Mouse (Mus musculus): ENCODE results near the gene Gramd4. TPM values are rescaled to one million over a fixed set of nuclear protein-coding genes. Genes with fewer than 3 reads are reported as not detected.
A peak's percentile ranks its signal among the peaks of the same experiment; 100 is the strongest.

Gene Gramd4
- polyA plus RNA-seq, 1 experiment from 2014 or later, result 8.4 TPM

DNA sequence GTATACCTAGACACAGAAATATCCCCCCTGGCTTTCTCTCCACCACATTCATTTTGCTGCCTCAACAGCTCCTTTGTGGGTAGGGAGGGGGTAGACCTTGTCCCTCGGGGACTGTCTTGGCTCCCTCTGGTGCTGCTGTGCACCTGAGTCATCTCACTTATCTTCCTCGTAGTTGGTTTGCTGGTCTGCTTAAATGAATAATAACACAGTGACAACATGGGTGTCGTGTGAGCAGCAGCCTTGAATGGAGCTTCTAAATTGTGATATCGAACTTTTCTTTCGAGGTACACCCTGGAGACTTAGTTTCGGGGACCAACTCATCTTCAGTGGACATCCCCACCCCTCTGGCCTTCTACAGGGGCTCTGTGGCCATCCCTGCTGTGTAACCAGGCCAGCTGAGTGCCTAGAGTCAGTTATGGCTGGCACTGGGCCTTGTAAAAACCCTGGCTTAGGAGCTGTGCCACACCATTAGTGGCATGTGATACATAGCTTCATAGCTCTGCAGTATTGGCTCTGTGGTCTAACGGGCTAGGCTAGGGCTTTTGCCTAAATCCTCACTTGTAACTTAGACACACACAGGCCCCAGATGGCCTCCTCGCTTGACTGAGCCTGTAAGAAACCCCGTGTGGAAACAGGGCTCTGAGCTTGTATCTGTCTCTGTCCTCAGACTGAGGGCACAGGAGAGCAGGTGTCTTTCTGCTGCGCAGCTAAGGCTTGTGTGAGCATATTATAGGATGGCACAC, 53.0 kb downstream of the Gramd4 start:
- Histone ChIP-seq H3K27ac (replicated peaks; ENCODE audit: low read depth, low read length) (no peak overlapping the region), H3K36me3 (ENCODE audit: control insufficient read depth, insufficient read depth, low read length) (no peaks in the 10 kb centered on the region), H3K4me2 (ENCODE audit: low read depth, severe bottlenecking) (no peak overlapping the region), H3K4me1 (ENCODE audit: control insufficient read depth, insufficient read depth, low read length) (peaks cover 13% of the 10 kb centered on the region; the same call in 1 of the 2 replicates), H3K4me3 (ENCODE audit: low read depth, low read length) (no peak overlapping the region), H3K9me3 (ENCODE audit: control insufficient read depth, low read length) (no peaks in the 10 kb centered on the region), H3K27me3 (ENCODE audit: control insufficient read depth, insufficient read depth, low read length) (no peaks in the 10 kb centered on the region), H3K9ac (ENCODE audit: low read length) (no peak overlapping the region)
- WGBS, result 86% methylated on average over 10 of the region's 10 CpGs
- no peak for DNase-seq (ENCODE audit: low spot score)
- no peak for ATAC-seq (ENCODE audit: insufficient number of reproducible peaks, low FRiP score, low TSS enrichment, low read depth)

DNA sequence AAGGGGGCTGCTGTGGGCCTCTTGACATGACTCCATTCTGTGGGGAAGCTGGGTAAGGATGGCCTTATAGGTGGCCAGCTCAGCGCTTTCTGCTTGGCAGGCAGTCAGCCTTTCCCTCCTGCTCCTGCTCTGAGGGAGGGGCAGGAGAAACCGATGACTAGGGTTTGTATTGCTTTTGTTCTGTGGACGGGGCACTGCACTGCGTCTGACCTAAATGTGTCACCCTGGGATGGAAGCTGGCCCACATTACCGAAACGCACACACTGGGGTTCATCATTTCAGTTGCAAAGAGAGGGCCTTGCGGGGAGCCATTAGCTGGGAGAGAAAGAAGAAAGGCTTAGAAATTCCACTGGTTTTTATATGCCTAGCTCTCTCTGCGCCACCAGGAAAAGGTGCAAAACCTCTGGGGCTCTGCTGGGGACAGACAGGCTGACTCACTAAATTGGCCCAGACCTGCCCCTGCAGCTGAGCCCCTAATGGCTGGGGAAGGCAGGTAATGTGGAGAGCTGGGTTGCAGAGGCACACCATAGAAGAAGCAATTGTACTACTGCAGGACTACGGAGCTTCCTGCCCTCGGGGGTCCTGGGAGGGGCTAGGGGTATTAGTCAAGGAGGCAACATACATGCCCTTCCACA, 55.3 kb downstream of the Gramd4 start:
- WGBS, result 3% methylated on average over 10 of the region's 10 CpGs
- ATAC-seq (ENCODE audit: insufficient number of reproducible peaks, low FRiP score, low TSS enrichment, low read depth), result no peak
- H3K4me3 ChIP-seq (ENCODE audit: low read depth, low read length), result no peak overlapping the region
- H3K27ac ChIP-seq (replicated peaks; ENCODE audit: low read depth, low read length), result no peak overlapping the region
- peak overlapping the region; percentile 3; the same call in 1 of the 2 replicates for H3K4me2 ChIP-seq (ENCODE audit: low read depth, severe bottlenecking)
- peaks cover 16% of the 10 kb centered on the region; the same call in 1 of the 2 replicates for H3K4me1 ChIP-seq (ENCODE audit: control insufficient read depth, insufficient read depth, low read length)
- H3K9ac ChIP-seq (ENCODE audit: low read length), result no peak overlapping the region
- H3K36me3 ChIP-seq (ENCODE audit: control insufficient read depth, insufficient read depth, low read length), result no peaks in the 10 kb centered on the region
- no peaks in the 10 kb centered on the region for H3K27me3 ChIP-seq (ENCODE audit: control insufficient read depth, insufficient read depth, low read length)
- no peaks in the 10 kb centered on the region for H3K9me3 ChIP-seq (ENCODE audit: control insufficient read depth, low read length)
- DNase-seq (ENCODE audit: low spot score), result peak; percentile 38

DNA sequence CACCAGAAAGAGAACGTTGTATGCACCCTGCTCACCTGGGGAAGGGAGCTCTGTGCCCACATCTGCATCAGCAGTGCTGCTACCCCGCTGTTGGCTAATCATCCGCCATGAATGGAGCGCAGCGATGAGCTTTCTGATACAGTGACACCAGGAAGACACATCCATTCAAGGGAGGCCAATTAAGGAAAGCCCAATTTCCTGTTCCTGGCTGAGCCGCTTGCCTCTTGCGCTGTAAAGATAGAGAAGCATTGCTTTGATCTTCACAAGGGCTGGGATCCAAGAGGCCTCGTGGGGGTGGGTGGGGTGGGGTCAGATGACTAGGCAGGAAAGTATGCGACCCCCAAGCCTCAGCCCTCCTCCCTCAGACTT, 55.8 kb downstream of the Gramd4 start:
- Histone ChIP-seq H3K9me3 (ENCODE audit: control insufficient read depth, low read length) (no peaks in the 10 kb centered on the region), H3K4me3 (ENCODE audit: low read depth, low read length) (no peak overlapping the region), H3K27me3 (ENCODE audit: control insufficient read depth, insufficient read depth, low read length) (no peaks in the 10 kb centered on the region), H3K36me3 (ENCODE audit: control insufficient read depth, insufficient read depth, low read length) (no peaks in the 10 kb centered on the region), H3K27ac (replicated peaks; ENCODE audit: low read depth, low read length) (no peak overlapping the region), H3K4me2 (ENCODE audit: low read depth, severe bottlenecking) (peak overlapping the region; percentile 3), H3K4me1 (ENCODE audit: control insufficient read depth, insufficient read depth, low read length) (peaks cover 16% of the 10 kb centered on the region; the same call in 1 of the 2 replicates), H3K9ac (ENCODE audit: low read length) (no peak overlapping the region)
- ATAC-seq (ENCODE audit: insufficient number of reproducible peaks, low FRiP score, low TSS enrichment, low read depth) (no peak), DNase-seq (ENCODE audit: low spot score) (no peak)
- WGBS, result 4% methylated on average over 9 of the region's 9 CpGs

DNA sequence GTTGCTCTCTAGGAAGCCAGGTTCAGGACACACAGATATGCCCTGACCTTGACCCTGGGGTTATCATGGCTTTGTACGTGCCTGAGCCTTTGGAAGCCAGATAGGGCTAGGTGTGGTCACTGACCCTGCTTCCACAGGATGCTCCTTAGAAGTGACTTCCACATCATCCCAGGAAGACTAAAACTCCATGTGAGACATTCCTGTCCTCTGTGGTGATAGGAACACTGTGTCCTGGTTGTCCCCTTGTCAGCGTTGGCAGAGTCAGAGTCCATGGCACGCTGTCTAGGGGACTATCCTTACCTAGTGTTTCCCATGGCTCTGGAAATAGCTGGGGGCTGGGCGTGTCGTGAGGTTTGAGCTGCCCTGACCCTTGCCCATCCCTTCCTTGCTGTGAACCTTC, 58.9 kb downstream of the Gramd4 start:
- Histone ChIP-seq H3K9ac (ENCODE audit: low read length) (0 out of 2 replicates have a peak overlapping the region, but pooled peaks have one; percentile 12), H3K4me1 (ENCODE audit: control insufficient read depth, insufficient read depth, low read length) (peaks cover 16% of the 10 kb centered on the region; the same call in 1 of the 2 replicates), H3K9me3 (ENCODE audit: control insufficient read depth, low read length) (no peaks in the 10 kb centered on the region), H3K36me3 (ENCODE audit: control insufficient read depth, insufficient read depth, low read length) (no peaks in the 10 kb centered on the region; the same call in 1 of the 2 replicates), H3K4me2 (ENCODE audit: low read depth, severe bottlenecking) (no peak overlapping the region), H3K27ac (replicated peaks; ENCODE audit: low read depth, low read length) (no peak overlapping the region), H3K27me3 (ENCODE audit: control insufficient read depth, insufficient read depth, low read length) (no peaks in the 10 kb centered on the region), H3K4me3 (ENCODE audit: low read depth, low read length) (no peak overlapping the region)
- WGBS, result 56% methylated on average over 5 of the region's 5 CpGs
- ATAC-seq (ENCODE audit: insufficient number of reproducible peaks, low FRiP score, low TSS enrichment, low read depth) (no peak), DNase-seq (ENCODE audit: low spot score) (no peak)

DNA sequence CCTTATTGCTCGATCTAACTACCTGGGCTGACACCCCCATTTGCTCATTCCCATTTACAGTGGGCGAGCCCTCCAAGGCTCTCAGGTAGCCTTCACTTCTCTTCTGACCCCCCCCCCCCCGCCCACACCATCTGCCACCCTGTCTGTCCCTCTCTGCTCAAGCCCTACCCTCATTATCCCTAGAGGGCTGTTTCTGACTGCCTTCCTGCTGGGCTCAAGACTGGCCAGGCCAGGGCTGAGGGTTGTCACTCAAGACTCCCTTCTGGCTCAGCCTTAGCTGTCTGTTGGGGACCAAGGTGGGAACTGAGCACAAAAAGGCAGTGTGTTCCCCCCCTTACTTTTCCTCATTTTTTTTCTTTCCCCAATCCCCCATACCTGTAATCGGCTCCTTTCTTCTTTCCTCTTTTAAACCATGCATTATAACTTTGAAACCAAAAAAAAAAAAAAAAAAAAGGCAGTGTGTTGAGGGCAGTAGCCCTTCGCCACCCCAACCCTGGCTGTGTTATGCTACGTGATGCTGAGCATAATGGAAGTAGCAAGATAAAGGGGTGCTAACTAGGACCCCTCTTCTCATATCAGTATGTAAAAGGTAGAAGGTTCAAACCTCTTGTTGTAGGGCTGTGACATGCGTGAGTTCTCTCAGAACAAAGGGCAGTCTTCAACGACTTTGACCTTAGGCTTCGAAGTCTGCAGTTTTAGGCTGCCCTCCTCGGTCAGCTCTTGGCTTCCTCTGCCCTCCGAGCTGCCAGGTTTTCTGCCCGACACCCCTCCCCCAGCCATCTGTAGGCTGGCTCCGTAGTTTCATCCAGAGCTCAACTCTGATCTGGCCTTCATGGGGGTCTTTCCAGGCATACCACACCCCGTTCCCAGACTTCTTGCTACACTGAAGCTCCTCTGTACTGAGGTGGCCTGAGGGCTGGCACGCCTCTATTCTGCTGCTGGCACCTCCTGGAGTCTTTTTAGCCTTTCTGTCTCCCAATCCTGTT, 59.9 kb downstream of the Gramd4 start:
- no peak for ATAC-seq (ENCODE audit: insufficient number of reproducible peaks, low FRiP score, low TSS enrichment, low read depth)
- no peak for DNase-seq (ENCODE audit: low spot score)
- Histone ChIP-seq H3K4me3 (ENCODE audit: low read depth, low read length) (no peak overlapping the region), H3K36me3 (ENCODE audit: control insufficient read depth, insufficient read depth, low read length) (peaks cover under 1% of the 10 kb centered on the region; the same call in 1 of the 2 replicates), H3K27ac (replicated peaks; ENCODE audit: low read depth, low read length) (no peak overlapping the region), H3K4me1 (ENCODE audit: control insufficient read depth, insufficient read depth, low read length) (peaks cover 14% of the 10 kb centered on the region; the same call in 1 of the 2 replicates), H3K4me2 (ENCODE audit: low read depth, severe bottlenecking) (no peak overlapping the region), H3K27me3 (ENCODE audit: control insufficient read depth, insufficient read depth, low read length) (no peaks in the 10 kb centered on the region), H3K9ac (ENCODE audit: low read length) (no peak overlapping the region), H3K9me3 (ENCODE audit: control insufficient read depth, low read length) (no peaks in the 10 kb centered on the region)
- 55% methylated on average over 14 of the region's 15 CpGs for WGBS

DNA sequence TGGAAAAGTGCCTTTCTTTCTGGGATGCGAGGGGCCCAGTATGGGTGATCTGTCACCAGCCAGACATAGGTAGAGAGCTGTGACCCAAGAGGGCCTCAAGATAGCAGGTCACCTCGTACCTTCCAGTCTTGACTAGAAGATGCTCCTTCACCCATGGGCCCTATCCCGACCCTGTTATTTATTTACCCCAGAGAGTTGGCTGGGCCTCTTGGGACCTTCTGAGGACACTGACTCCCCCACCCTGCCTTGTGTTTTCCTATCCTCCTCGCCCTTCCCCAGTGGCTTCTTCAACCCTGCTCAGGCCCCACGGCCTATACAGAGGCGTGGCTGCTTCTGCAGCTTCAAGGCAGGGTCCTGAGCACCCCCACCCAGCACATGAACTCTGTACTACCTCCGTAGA, 61.7 kb downstream of the Gramd4 start:
- Histone ChIP-seq H3K4me1 (ENCODE audit: control insufficient read depth, insufficient read depth, low read length) (0 out of 2 replicates have a peak, but pooled peaks cover 2% of the 10 kb centered on the region), H3K4me3 (ENCODE audit: low read depth, low read length) (no peak overlapping the region), H3K9ac (ENCODE audit: low read length) (no peak overlapping the region), H3K4me2 (ENCODE audit: low read depth, severe bottlenecking) (no peak overlapping the region), H3K9me3 (ENCODE audit: control insufficient read depth, low read length) (no peaks in the 10 kb centered on the region), H3K27me3 (ENCODE audit: control insufficient read depth, insufficient read depth, low read length) (no peaks in the 10 kb centered on the region), H3K36me3 (ENCODE audit: control insufficient read depth, insufficient read depth, low read length) (peaks cover 4% of the 10 kb centered on the region; the same call in 1 of the 2 replicates), H3K27ac (replicated peaks; ENCODE audit: low read depth, low read length) (no peak overlapping the region)
- no peak for ATAC-seq (ENCODE audit: insufficient number of reproducible peaks, low FRiP score, low TSS enrichment, low read depth)
- DNase-seq (ENCODE audit: low spot score), result no peak
- 85% methylated on average over 7 of the region's 7 CpGs for WGBS

DNA sequence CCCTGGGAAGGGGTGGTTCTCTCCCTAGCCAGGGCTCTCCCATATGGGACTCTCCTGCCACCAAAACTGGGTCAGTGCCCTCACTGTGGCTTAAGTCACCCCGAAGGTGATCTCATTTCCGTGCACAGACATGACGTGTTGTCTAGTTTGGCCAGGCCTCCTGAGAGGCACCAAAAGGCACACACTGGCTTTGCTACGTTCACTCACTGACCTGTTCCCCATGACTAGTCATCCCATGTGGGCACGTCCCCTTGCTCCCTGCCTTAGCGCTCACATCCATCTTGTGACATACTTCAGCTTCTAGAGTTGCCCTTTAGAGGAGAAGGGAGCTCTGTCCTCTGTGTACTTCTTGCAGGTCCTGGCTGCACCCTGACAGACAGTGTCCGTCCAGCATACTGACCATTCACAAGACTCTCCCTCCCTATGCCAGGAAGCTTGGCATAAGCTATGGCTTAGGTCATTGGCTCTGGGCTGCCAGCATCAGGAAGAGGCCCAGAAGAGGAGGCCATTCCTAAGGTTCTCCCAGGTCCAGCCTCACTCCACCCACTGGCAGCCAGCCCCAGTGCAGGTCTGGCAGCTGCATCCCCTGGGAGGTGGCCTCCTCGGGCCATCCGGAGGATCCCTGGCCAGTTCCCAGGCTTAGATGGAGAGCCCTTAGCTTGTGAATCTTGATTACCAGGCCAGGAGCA, 64.9 kb downstream of the Gramd4 start:
- ATAC-seq (ENCODE audit: insufficient number of reproducible peaks, low FRiP score, low TSS enrichment, low read depth), result no peak
- DNase-seq (ENCODE audit: low spot score), result no peak
- 87% methylated on average over 9 of the region's 9 CpGs for WGBS
- Histone ChIP-seq H3K27ac (replicated peaks; ENCODE audit: low read depth, low read length) (no peak overlapping the region), H3K9ac (ENCODE audit: low read length) (no peak overlapping the region), H3K9me3 (ENCODE audit: control insufficient read depth, low read length) (no peaks in the 10 kb centered on the region), H3K4me3 (ENCODE audit: low read depth, low read length) (no peak overlapping the region), H3K4me2 (ENCODE audit: low read depth, severe bottlenecking) (no peak overlapping the region), H3K27me3 (ENCODE audit: control insufficient read depth, insufficient read depth, low read length) (no peaks in the 10 kb centered on the region), H3K36me3 (ENCODE audit: control insufficient read depth, insufficient read depth, low read length) (peaks cover 6% of the 10 kb centered on the region), H3K4me1 (ENCODE audit: control insufficient read depth, insufficient read depth, low read length) (no peaks in the 10 kb centered on the region)

Measured in limb, embryonic 11.5 days (tissue).